Mouse (Mus musculus) neural tube, embryonic 12.5 days (tissue): ENCODE measurements at regions not wholly inside any gene's neighbourhood (a gene's known extent, or its start where the extent isn't known, plus 50 kb on each side); places are given as distances from the start of the nearest gene placed in this dataset.

Source experiments
- ATAC-seq: fragments of 200-750 bp; cut with Nextera tagmentation; 2 replicates; pipeline ENCODE4 v1.8.0; 2017; ENCODE audit warnings: low read depth, mild to moderate bottlenecking, moderate TSS enrichment, moderate library complexity; ENCODE audit not compliant: low FRiP score
- H3K27ac ChIP-seq: fragments of 300-500 bp; sonication (generic); 2 replicates; pipeline ENCODE4 v1.5.1; 2016
- H3K27me3 ChIP-seq: fragments of 300-500 bp; sonication (generic); replicated peaks from 2 replicates; pipeline ENCODE4 v1.6.1; 2016; ENCODE audit warnings: mild to moderate bottlenecking
- H3K36me3 ChIP-seq: fragments of 300-500 bp; sonication (generic); 2 replicates; pipeline ENCODE4 v1.6.1; 2016; ENCODE audit warnings: mild to moderate bottlenecking
- H3K4me1 ChIP-seq: fragments of 300-500 bp; sonication (generic); 2 replicates; pipeline ENCODE4 v1.6.1; 2016
- H3K4me2 ChIP-seq: fragments of 300-500 bp; sonication (generic); replicated peaks from 2 replicates; pipeline ENCODE4 v1.6.1; 2016; ENCODE audit warnings: mild to moderate bottlenecking
- H3K4me3 ChIP-seq: fragments of 300-500 bp; sonication (generic); 2 replicates; pipeline ENCODE4 v1.5.1; 2016
- H3K9ac ChIP-seq: fragments of 300-500 bp; sonication (generic); 2 replicates; pipeline ENCODE4 v1.6.1; 2016; ENCODE audit warnings: mild to moderate bottlenecking
- H3K9me3 ChIP-seq: fragments of 300-500 bp; sonication (generic); 2 replicates; pipeline ENCODE4 v1.6.1; 2016; ENCODE audit warnings: mild to moderate bottlenecking
- WGBS: fragments of 180-500 bp; shearing (Covaris S2); methylation state at CpG from one replicate; pipeline ENCODE4 v1.1.7; 2016; 5-methylcytosine and 5-hydroxymethylcytosine counted together

- Histone ChIP-seq H3K27me3 (no peaks in the 10 kb centered on the region), H3K4me2 (no peak overlapping the region), H3K4me1 (no peaks in the 10 kb centered on the region), H3K36me3 (no peaks in the 10 kb centered on the region), H3K27ac (no peak overlapping the region), H3K4me3 (no peak overlapping the region), H3K9ac (no peak overlapping the region), H3K9me3 (no peaks in the 10 kb centered on the region)
- no peak for ATAC-seq
- 34% methylated on average over 4 of the region's 4 CpGs for WGBS
Measured at GRCm38 (mm10) chr11:17324651-17325050, 67.3 kb downstream of the C1d start.

- no peaks in the 10 kb centered on the region for H3K27me3 ChIP-seq
- H3K4me1 ChIP-seq: no peaks in the 10 kb centered on the region
- no peak overlapping the region for H3K27ac ChIP-seq
- no peaks in the 10 kb centered on the region for H3K9me3 ChIP-seq
- no peak for ATAC-seq
- no peak overlapping the region for H3K4me2 ChIP-seq
- no peaks in the 10 kb centered on the region for H3K36me3 ChIP-seq
- no peak overlapping the region for H3K4me3 ChIP-seq
- no peak overlapping the region for H3K9ac ChIP-seq
- 47% methylated on average over 10 of the region's 10 CpGs for WGBS
Measured at GRCm38 (mm10) chr11:17325731-17326646, 68.6 kb downstream of the C1d start.

- Histone ChIP-seq H3K4me3 (no peak overlapping the region), H3K4me1 (no peaks in the 10 kb centered on the region), H3K9ac (no peak overlapping the region), H3K27ac (no peak overlapping the region), H3K9me3 (no peaks in the 10 kb centered on the region), H3K27me3 (no peaks in the 10 kb centered on the region), H3K36me3 (no peaks in the 10 kb centered on the region), H3K4me2 (no peak overlapping the region)
- ATAC-seq: no peak
- 61% methylated on average over 4 of the region's 4 CpGs for WGBS
Measured at GRCm38 (mm10) chr11:17326695-17327094, 69.3 kb downstream of the C1d start.

GRCm38 (mm10) chr11:17351476-17351875 is 94.1 kb downstream of the C1d start:
- H3K9me3 ChIP-seq: no peaks in the 10 kb centered on the region
- no peak overlapping the region for H3K27ac ChIP-seq
- H3K4me1 ChIP-seq: peaks cover 8% of the 10 kb centered on the region
- no peaks in the 10 kb centered on the region for H3K36me3 ChIP-seq
- H3K4me2 ChIP-seq: no peak overlapping the region
- no peak overlapping the region for H3K4me3 ChIP-seq
- no peak for ATAC-seq
- 89% methylated on average over 1 of the region's 1 CpGs for WGBS
- H3K9ac ChIP-seq: no peak overlapping the region
- no peaks in the 10 kb centered on the region for H3K27me3 ChIP-seq

- WGBS: 51% methylated on average over 17 of the region's 17 CpGs
- Histone ChIP-seq H3K4me1 (peaks cover 8% of the 10 kb centered on the region), H3K9me3 (no peaks in the 10 kb centered on the region), H3K4me3 (no peak overlapping the region), H3K4me2 (peak overlapping the region; percentile 18; the same call in 1 of the 2 replicates), H3K36me3 (no peaks in the 10 kb centered on the region), H3K27ac (no peak overlapping the region), H3K9ac (no peak overlapping the region), H3K27me3 (no peaks in the 10 kb centered on the region)
- ATAC-seq: peak; percentile 78
Measured at GRCm38 (mm10) chr11:17352148-17353130, 95.1 kb downstream of the C1d start.

- no peak for ATAC-seq
- H3K36me3 ChIP-seq: no peaks in the 10 kb centered on the region
- H3K9ac ChIP-seq: no peak overlapping the region
- no peak overlapping the region for H3K27ac ChIP-seq
- WGBS: 79% methylated on average over 1 of the region's 1 CpGs
- H3K4me3 ChIP-seq: no peak overlapping the region
- no peaks in the 10 kb centered on the region for H3K9me3 ChIP-seq
- no peaks in the 10 kb centered on the region for H3K27me3 ChIP-seq
- H3K4me1 ChIP-seq: no peaks in the 10 kb centered on the region
- H3K4me2 ChIP-seq: no peak overlapping the region
Measured at GRCm38 (mm10) chr11:17359698-17360254, 102.4 kb downstream of the C1d start.

- Histone ChIP-seq H3K4me3 (no peak overlapping the region), H3K27ac (no peak overlapping the region), H3K36me3 (no peaks in the 10 kb centered on the region), H3K27me3 (no peaks in the 10 kb centered on the region), H3K4me1 (no peaks in the 10 kb centered on the region), H3K4me2 (no peak overlapping the region), H3K9me3 (no peaks in the 10 kb centered on the region), H3K9ac (no peak overlapping the region)
- no peak for ATAC-seq
- WGBS: 81% methylated on average over 3 of the region's 3 CpGs
Measured at GRCm38 (mm10) chr11:17377859-17378258, 120.5 kb downstream of the C1d start.

GRCm38 (mm10) chr11:17386756-17387155 is 129.4 kb downstream of the C1d start:
- H3K27ac ChIP-seq: no peak overlapping the region
- no peak for ATAC-seq
- H3K4me1 ChIP-seq: no peaks in the 10 kb centered on the region
- 81% methylated on average over 3 of the region's 3 CpGs for WGBS
- no peaks in the 10 kb centered on the region for H3K36me3 ChIP-seq
- H3K27me3 ChIP-seq: no peaks in the 10 kb centered on the region
- H3K4me2 ChIP-seq: no peak overlapping the region
- no peaks in the 10 kb centered on the region for H3K9me3 ChIP-seq
- H3K4me3 ChIP-seq: no peak overlapping the region
- no peak overlapping the region for H3K9ac ChIP-seq

- WGBS: 60% methylated on average over 6 of the region's 6 CpGs
- Histone ChIP-seq H3K4me3 (no peak overlapping the region), H3K9me3 (no peaks in the 10 kb centered on the region), H3K4me2 (no peak overlapping the region), H3K36me3 (no peaks in the 10 kb centered on the region), H3K9ac (no peak overlapping the region), H3K27ac (no peak overlapping the region), H3K27me3 (no peaks in the 10 kb centered on the region), H3K4me1 (no peaks in the 10 kb centered on the region)
- peak; percentile 46; the same call in 1 of the 2 replicates for ATAC-seq
Measured at GRCm38 (mm10) chr11:17393832-17394231, 136.5 kb downstream of the C1d start.

GRCm38 (mm10) chr11:17414531-17414930 is 157.2 kb downstream of the C1d start:
- Histone ChIP-seq H3K9me3 (no peaks in the 10 kb centered on the region), H3K4me1 (no peaks in the 10 kb centered on the region; the same call in 1 of the 2 replicates), H3K9ac (no peak overlapping the region), H3K4me3 (no peak overlapping the region), H3K36me3 (no peaks in the 10 kb centered on the region), H3K4me2 (no peak overlapping the region), H3K27me3 (no peaks in the 10 kb centered on the region), H3K27ac (no peak overlapping the region)
- no peak for ATAC-seq
- 8% methylated on average over 1 of the region's 1 CpGs for WGBS

- 54% methylated on average over 1 of the region's 1 CpGs for WGBS
- Histone ChIP-seq H3K4me2 (no peak overlapping the region), H3K27me3 (no peaks in the 10 kb centered on the region), H3K4me3 (no peak overlapping the region), H3K9me3 (no peaks in the 10 kb centered on the region), H3K36me3 (no peaks in the 10 kb centered on the region), H3K27ac (no peak overlapping the region), H3K4me1 (no peaks in the 10 kb centered on the region; the same call in 1 of the 2 replicates), H3K9ac (no peak overlapping the region)
- no peak for ATAC-seq
Measured at GRCm38 (mm10) chr11:17415144-17415543, 157.8 kb downstream of the C1d start.
